Mouse (Mus musculus) MN1 (cell line): ENCODE measurements at regions not wholly inside any gene's neighbourhood (a gene's known extent, or its start where the extent isn't known, plus 50 kb on each side); places are given as distances from the start of the nearest gene placed in this dataset.
A peak's percentile ranks its signal among the peaks of the same experiment; 100 is the strongest.
"Not testable (repeated sequence)": the region's sequence is repeated elsewhere in the genome, so short reads cannot be mapped to it uniquely, and the experiment has no call there.

Source experiments
- DNase-seq: peaks from one replicate; pipeline ENCODE4 v3.0.0-alpha.2; 2016; ENCODE audit warnings: low spot score

- peak; percentile 34 for DNase-seq
Measured at GRCm38 (mm10) chr17:85886237-85886636, 198.2 kb upstream of the Six2 start.

GRCm38 (mm10) chr17:85881636-85882170 is 193.6 kb upstream of the Six2 start:
- no peak for DNase-seq

GRCm38 (mm10) chr17:85881046-85881445 is 193.0 kb upstream of the Six2 start:
- DNase-seq = no peak

- DNase-seq = no peak
Measured at GRCm38 (mm10) chr17:85877426-85877825, 189.4 kb upstream of the Six2 start.

- no peak for DNase-seq
Measured at GRCm38 (mm10) chr17:85876853-85877252, 188.8 kb upstream of the Six2 start.

- peak; percentile 24 for DNase-seq
Measured at GRCm38 (mm10) chr17:85873853-85874586, 185.9 kb upstream of the Six2 start.

- DNase-seq = no peak
Measured at GRCm38 (mm10) chr17:85872903-85873413, 184.9 kb upstream of the Six2 start.

GRCm38 (mm10) chr17:85870406-85870805 is 182.3 kb upstream of the Six2 start:
- DNase-seq = no peak

GRCm38 (mm10) chr17:85869179-85869578 is 181.1 kb upstream of the Six2 start:
- DNase-seq = no peak

GRCm38 (mm10) chr17:85867945-85868616 is 180.0 kb upstream of the Six2 start:
- DNase-seq = no peak

GRCm38 (mm10) chr17:85866581-85866980 is 178.5 kb upstream of the Six2 start:
- DNase-seq = no peak

- no peak for DNase-seq
Measured at GRCm38 (mm10) chr17:85865940-85866339, 177.9 kb upstream of the Six2 start.

- DNase-seq = no peak
Measured at GRCm38 (mm10) chr17:85861328-85861727, 173.3 kb upstream of the Six2 start.

- DNase-seq = no peak
Measured at GRCm38 (mm10) chr17:85860797-85861196, 172.7 kb upstream of the Six2 start.

GRCm38 (mm10) chr17:85859926-85860707 is 172.0 kb upstream of the Six2 start:
- peak; percentile 78 for DNase-seq

- no peak for DNase-seq
Measured at GRCm38 (mm10) chr17:85858516-85858915, 170.4 kb upstream of the Six2 start.

- peak; percentile 67 for DNase-seq
Measured at GRCm38 (mm10) chr17:85857705-85858472, 169.8 kb upstream of the Six2 start.

- not testable (repeated sequence) for DNase-seq
Measured at GRCm38 (mm10) chr17:85856894-85857293, 168.8 kb upstream of the Six2 start.

- no peak for DNase-seq
Measured at GRCm38 (mm10) chr17:85853156-85853555, 165.1 kb upstream of the Six2 start.

GRCm38 (mm10) chr17:85848526-85848925 is 160.5 kb upstream of the Six2 start:
- DNase-seq = no peak

- no peak for DNase-seq
Measured at GRCm38 (mm10) chr17:85847756-85848155, 159.7 kb upstream of the Six2 start.

- DNase-seq = no peak
Measured at GRCm38 (mm10) chr17:85845059-85845458, 157.0 kb upstream of the Six2 start.
